Mouse (Mus musculus) stomach, postnatal 0 days (tissue): ENCODE results near the gene Ldlrad1. TPM values are rescaled to one million over a fixed set of nuclear protein-coding genes. Genes with fewer than 3 reads are reported as not detected.

ENCODE experiments used
- ATAC-seq: fragments of 200-750 bp; cut with Nextera tagmentation; 2 replicates; pipeline ENCODE4 v1.8.0; 2017; ENCODE audit not compliant: low FRiP score, low TSS enrichment
- DNase-seq: peaks from one replicate; pipeline ENCODE4 v3.0.0-alpha.2; 2016; ENCODE audit warnings: low spot score
- H3K27ac ChIP-seq: fragments of 300-500 bp; sonication (generic); replicated peaks from 2 replicates; pipeline ENCODE4 v1.5.1; 2014; ENCODE audit warnings: mild to moderate bottlenecking, control low read depth
- H3K27me3 ChIP-seq: fragments of 300-500 bp; sonication (generic); 2 replicates; pipeline ENCODE4 v1.6.1; 2014; ENCODE audit warnings: low read length; ENCODE audit not compliant: control insufficient read depth, insufficient read depth
- H3K36me3 ChIP-seq: fragments of 300-500 bp; sonication (generic); 2 replicates; pipeline ENCODE4 v1.6.1; 2014; ENCODE audit warnings: low read length, mixed read lengths; ENCODE audit not compliant: control insufficient read depth, insufficient read depth
- H3K4me1 ChIP-seq: fragments of 300-500 bp; sonication (generic); replicated peaks from 2 replicates; pipeline ENCODE4 v1.6.1; 2014; ENCODE audit warnings: antibody characterized with exemption; ENCODE audit not compliant: control insufficient read depth, insufficient read depth
- H3K4me2 ChIP-seq: fragments of 300-500 bp; sonication (generic); replicated peaks from 2 replicates; pipeline ENCODE4 v1.6.1; 2014; ENCODE audit warnings: low read depth, mild to moderate bottlenecking, control low read depth, moderate library complexity
- H3K4me3 ChIP-seq: fragments of 300-500 bp; sonication (generic); 2 replicates; pipeline ENCODE4 v1.5.1; 2014; ENCODE audit warnings: low read depth, low read length, control low read depth
- H3K9ac ChIP-seq: fragments of 300-500 bp; sonication (generic); 2 replicates; pipeline ENCODE4 v1.6.1; 2014; ENCODE audit warnings: mild to moderate bottlenecking, low read length, control low read depth, mixed read lengths
- H3K9me3 ChIP-seq: fragments of 300-500 bp; sonication (generic); 2 replicates; pipeline ENCODE4 v1.6.1; 2016; ENCODE audit warnings: low read length; ENCODE audit not compliant: control insufficient read depth
- CTCF ChIP-seq: IDR thresholded peaks from 2 replicates; pipeline ENCODE4 v1.5.1; 2016; ENCODE audit warnings: antibody characterized with exemption, low read depth, mild to moderate bottlenecking, moderate library complexity
- EP300 ChIP-seq: optimal IDR thresholded peaks from 2 replicates; pipeline ENCODE3; 2016; ENCODE audit warnings: antibody characterized with exemption
- WGBS: fragments of 180-500 bp; shearing (Covaris S2); extraction: QIAGEN DNeasy Blood & Tissue Kit; methylation state at CpG from one replicate; pipeline ENCODE4 v1.1.7; 2014; 5-methylcytosine and 5-hydroxymethylcytosine counted together
- polyA plus RNA-seq: library from polyadenylated mRNA; unstranded; fragments of >200 nt; fragmentation: Nextera tagmentation; extraction: Ambion mirVana; gene quantifications from 2 replicates; pipeline ENCODE4 v1.2.1, GENCODE M21; 2015

The Ldlrad1 gene
- polyA plus RNA-seq, 1 experiment from 2014 or later: 0.08 TPM

- Histone ChIP-seq H3K4me1 (no peaks in the 10 kb centered on the region), H3K27me3 (no peaks in the 10 kb centered on the region), H3K27ac (no peak overlapping the region), H3K9me3 (no peaks in the 10 kb centered on the region), H3K36me3 (no peaks in the 10 kb centered on the region), H3K9ac (no peak overlapping the region), H3K4me2 (no peak overlapping the region), H3K4me3 (no peak overlapping the region)
- ATAC-seq: no peak; the same call in 1 of the 2 replicates
- TF ChIP-seq CTCF (no peak), EP300 (no peak)
- DNase-seq: no peak
- 65% methylated on average over 12 of the region's 12 CpGs for WGBS
These were observed 4.5 kb downstream of the Ldlrad1 start for GRCm38 (mm10) chr4:107213279-107214011.

- TF ChIP-seq EP300 (no peak), CTCF (no peak)
- ATAC-seq (0 out of 2 replicates have a peak, but pooled peaks have one; percentile 6), DNase-seq (no peak)
- no peaks in the 10 kb centered on the region for H3K4me1 ChIP-seq
- 67% methylated on average over 9 of the region's 9 CpGs for WGBS
- H3K27ac ChIP-seq: no peak overlapping the region
- H3K36me3 ChIP-seq: no peaks in the 10 kb centered on the region
- H3K4me2 ChIP-seq: no peak overlapping the region
- H3K9me3 ChIP-seq: no peaks in the 10 kb centered on the region
- no peak overlapping the region for H3K4me3 ChIP-seq
- no peaks in the 10 kb centered on the region for H3K27me3 ChIP-seq
- no peak overlapping the region for H3K9ac ChIP-seq
These were observed 8.6 kb downstream of the Ldlrad1 start for GRCm38 (mm10) chr4:107217574-107217973.

GRCm38 (mm10) chr4:107221524-107221923 lies 12.5 kb downstream of the Ldlrad1 start:
- Histone ChIP-seq H3K4me3 (no peak overlapping the region), H3K27ac (no peak overlapping the region), H3K9me3 (no peaks in the 10 kb centered on the region), H3K36me3 (no peaks in the 10 kb centered on the region), H3K4me2 (no peak overlapping the region), H3K27me3 (no peaks in the 10 kb centered on the region), H3K4me1 (no peaks in the 10 kb centered on the region), H3K9ac (no peak overlapping the region)
- DNase-seq: no peak
- 68% methylated on average over 5 of the region's 5 CpGs for WGBS
- TF ChIP-seq EP300 (no peak), CTCF (no peak)
- ATAC-seq: no peak

- H3K4me2 ChIP-seq: no peak overlapping the region
- DNase-seq (peak; percentile 73), ATAC-seq (peak; percentile 92)
- H3K36me3 ChIP-seq: no peaks in the 10 kb centered on the region
- H3K9me3 ChIP-seq: no peaks in the 10 kb centered on the region
- H3K9ac ChIP-seq: no peak overlapping the region
- 61% methylated on average over 11 of the region's 11 CpGs for WGBS
- H3K27me3 ChIP-seq: no peaks in the 10 kb centered on the region
- TF ChIP-seq CTCF: no peak
- TF ChIP-seq EP300: no peak
- H3K4me3 ChIP-seq: no peak overlapping the region
- no peaks in the 10 kb centered on the region for H3K4me1 ChIP-seq
- H3K27ac ChIP-seq: no peak overlapping the region
These were observed 14.5 kb downstream of the Ldlrad1 start for GRCm38 (mm10) chr4:107223225-107224204.

- Histone ChIP-seq H3K36me3 (no peaks in the 10 kb centered on the region), H3K27ac (no peak overlapping the region), H3K4me1 (no peaks in the 10 kb centered on the region), H3K27me3 (no peaks in the 10 kb centered on the region), H3K4me3 (no peak overlapping the region), H3K9ac (no peak overlapping the region), H3K9me3 (no peaks in the 10 kb centered on the region), H3K4me2 (no peak overlapping the region)
- TF ChIP-seq EP300: no peak
- no peak for TF ChIP-seq CTCF
- ATAC-seq (no peak), DNase-seq (no peak)
- 81% methylated on average over 2 of the region's 2 CpGs for WGBS
These were observed 17.3 kb downstream of the Ldlrad1 start for GRCm38 (mm10) chr4:107226313-107226712.
